Mouse (Mus musculus) heart, postnatal 4 days (tissue): ENCODE measurements around the gene Wdr6. TPM values are rescaled to one million over a fixed set of nuclear protein-coding genes. Genes with fewer than 3 reads are reported as not detected.
A peak's percentile ranks its signal among the peaks of the same experiment; 100 is the strongest.
"Not testable (repeated sequence)": the region's sequence is repeated elsewhere in the genome, so short reads cannot be mapped to it uniquely, and the experiment has no call there.

Experiments used
- DNase-seq: peaks from one replicate; pipeline ENCODE4 v3.0.0; 2021
- total RNA-seq, 2 experiments: library from RNA; stranded (reverse); gene quantifications; 2 replicates each; pipeline ENCODE4 v1.2.3; 2021

Gene Wdr6
- total RNA-seq, result 10 to 100 TPM; 36.6 to 40.0 TPM

DNA sequence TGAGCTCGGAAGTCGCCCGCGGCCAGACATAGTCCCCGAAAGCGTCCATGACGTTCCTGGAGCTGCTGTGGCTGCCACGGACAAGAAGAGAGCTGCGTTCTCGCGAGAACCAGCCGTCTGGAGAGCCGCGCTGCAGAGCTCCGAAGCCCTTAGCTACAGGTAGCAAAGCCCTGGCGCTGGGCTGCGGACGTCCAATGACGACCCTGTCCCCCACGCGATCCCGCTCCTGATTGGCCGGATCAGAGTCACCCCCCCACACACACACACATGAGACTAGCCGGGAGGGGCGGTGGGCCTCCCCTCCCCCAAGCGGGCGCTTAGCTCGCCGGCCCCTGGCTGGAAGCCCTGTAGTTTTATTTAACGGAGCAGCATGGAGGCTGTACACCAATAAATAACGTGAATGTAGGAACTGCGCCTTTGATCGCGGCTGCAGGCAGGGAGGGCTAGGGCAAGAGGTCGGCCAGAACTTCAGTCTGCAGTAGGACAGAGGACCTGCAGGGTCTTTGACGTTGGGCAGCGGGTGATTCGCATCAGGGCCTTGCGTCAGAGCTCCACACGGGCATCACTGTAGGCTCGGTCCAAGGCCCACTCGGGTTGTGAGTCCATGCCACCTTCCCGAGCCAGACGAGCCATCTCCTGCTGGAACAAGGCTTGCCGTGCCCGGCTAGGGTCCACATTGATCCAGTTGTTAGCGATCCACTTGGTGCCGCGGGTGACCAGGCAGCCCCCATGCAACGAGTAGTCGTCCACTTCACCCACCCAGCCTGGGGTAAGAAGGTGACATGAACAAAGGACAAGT, at the start of gene Wdr6:
Gene Wdr6 (minus strand): TSS at position 195 of the 799 bp plus-strand sequence.
- peak; percentile 94 for DNase-seq

DNA sequence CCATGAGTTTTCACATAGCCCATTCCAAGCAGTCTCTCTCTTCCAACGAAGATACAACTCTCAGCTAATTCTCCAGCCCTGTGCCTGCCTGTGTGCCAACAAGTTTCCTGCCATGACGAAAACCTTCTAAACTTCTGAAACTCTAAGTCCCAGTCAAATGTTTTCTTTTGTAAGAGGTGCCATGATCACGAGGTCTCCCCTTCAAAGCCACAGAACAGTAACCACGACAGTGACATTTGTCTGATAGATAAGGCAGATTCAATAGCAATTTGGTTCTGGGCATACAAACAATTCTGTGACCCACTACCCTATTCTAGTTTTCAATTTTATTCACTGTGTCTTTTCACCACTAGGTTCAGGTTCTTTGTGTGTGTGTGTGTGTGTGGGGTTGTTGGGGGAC, 49.6 kb upstream of the Wdr6 start:
- DNase-seq, result no peak

DNA sequence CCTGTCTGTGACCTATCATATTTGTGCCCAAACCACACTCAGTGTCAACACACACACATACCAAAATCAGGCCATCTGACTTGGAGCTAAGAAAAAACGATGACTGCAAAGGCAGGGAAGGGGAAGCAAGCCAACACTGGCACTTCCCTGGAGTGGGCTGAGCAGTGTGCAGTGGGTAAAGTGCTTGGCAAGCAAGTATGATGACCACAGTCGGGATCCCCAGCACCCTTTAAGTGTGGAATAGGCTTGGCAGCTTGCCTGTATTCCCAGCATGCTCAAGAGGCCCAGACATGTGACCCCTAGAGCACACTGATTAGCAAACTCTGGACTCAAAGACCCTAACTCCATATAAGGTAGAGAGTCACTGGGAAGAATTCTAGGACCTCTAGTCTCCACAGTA, 48.0 kb upstream of the Wdr6 start:
- peak; percentile 87 for DNase-seq

DNA sequence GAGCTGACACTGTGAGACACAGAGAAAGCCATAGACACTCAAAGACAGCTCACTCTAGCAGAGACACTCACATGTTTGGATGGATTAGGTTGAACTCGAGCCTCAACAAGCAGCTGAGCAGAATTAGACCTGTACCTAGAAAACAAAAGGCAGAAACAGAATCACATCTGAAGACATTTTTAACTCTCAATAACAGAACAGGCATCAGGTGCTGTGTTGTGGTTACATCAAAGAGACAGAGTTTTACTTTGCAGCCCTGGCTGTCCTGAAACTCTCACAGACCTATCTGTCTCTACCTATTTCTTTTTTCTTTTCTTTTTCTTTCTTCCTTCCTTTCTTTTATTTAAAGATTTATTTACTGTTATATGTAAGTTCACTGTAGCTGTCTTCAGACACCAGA, 38.8 kb upstream of the Wdr6 start:
- no peak for DNase-seq

DNA sequence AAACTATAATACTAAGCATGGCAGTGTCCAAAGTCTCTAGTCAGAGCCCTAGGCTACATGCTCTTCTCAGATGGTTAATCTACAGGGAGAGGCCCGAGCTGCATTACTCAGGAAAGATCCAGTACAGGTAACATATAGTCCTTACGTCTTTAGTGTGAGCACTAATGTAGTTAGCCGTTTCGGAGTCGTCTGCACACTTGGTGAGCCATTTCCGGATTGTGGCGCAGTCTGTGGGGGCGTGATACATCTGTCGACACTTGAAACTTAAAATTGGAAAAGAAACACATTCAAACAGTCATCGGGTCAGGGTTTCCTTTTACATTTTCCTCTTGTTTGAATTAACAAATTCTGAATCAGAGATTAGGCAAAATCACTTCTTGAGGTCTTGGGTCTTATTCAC, 32.9 kb upstream of the Wdr6 start:
- DNase-seq, result no peak

DNA sequence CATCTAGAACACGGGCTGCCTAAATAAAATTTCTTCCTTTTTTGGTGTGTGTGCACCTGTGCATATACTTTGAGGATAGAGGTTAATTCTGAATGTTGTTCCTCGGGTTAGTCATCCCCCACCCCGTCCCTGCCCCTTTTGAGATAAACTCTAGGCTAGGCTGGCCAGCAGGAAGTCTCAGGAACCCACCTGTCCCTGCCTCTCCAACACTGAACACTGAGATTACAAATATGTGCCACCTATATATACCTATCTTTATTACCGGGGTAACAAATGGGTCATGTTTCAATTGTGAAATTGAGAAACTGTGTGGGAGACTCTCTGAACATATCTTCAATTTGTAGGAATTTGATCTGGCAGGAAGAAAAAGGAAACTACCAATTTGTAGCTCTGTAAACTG, 30.4 kb upstream of the Wdr6 start:
- no peak for DNase-seq

DNA sequence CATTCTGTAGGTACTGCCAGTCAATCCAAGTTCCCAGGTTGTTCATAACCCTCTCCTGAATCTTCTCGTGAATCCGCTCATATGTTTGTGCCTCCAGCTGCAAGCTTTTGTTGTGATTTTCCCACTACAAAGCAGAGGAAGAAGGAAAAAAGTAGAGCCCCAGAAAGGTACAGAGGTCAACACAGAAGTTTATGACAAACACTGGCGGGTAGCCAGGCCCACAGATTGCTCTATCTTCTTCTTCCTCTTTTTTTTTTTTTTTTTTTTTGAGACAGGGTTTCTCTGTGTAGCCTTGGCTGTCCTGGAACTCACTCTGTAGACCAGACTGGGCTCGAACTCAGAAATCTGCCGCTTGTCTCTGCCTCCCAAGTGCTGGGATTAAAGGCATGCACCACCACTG, 29.4 kb upstream of the Wdr6 start:
- DNase-seq, result not testable (repeated sequence)

DNA sequence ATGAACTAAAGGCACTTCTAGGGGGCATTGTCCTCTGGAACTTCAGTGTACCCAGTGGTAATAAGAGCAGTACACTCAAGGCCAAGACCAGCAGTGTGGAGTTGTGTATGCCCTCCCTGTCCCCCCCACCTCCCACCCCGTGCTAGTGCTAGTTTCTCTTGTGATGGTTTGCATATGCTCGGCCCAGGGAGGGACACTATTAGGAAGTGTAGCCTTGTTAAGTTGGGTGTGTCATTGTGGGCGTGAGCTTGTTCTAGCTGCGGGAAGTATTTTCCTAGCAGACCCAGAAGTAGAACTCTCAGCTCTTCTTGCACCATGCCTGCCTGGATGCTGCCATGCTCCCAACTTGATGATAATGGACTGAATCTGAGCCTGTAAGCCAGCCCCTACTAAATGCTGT, 23.4 kb upstream of the Wdr6 start:
- DNase-seq, result no peak

DNA sequence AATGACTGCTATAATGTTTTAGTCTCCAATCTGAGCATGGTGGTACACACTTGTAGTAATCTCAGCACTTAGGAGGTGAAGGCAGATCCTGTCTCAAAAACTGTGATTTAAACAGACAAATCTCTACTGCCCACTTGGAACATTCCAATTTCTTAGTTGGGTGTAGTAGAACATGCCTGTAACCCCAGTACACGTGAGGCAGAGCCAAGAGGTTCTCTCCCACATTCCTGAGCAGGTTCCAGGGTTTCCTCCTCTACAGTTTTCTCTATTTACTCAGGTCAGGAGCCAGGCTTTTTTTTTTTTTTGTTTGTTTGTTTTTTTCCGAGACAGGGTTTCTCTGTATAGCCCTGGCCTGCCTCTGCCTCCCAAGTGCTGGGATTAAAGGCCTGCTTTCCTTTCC, 21.5 kb upstream of the Wdr6 start:
- DNase-seq, result no peak

DNA sequence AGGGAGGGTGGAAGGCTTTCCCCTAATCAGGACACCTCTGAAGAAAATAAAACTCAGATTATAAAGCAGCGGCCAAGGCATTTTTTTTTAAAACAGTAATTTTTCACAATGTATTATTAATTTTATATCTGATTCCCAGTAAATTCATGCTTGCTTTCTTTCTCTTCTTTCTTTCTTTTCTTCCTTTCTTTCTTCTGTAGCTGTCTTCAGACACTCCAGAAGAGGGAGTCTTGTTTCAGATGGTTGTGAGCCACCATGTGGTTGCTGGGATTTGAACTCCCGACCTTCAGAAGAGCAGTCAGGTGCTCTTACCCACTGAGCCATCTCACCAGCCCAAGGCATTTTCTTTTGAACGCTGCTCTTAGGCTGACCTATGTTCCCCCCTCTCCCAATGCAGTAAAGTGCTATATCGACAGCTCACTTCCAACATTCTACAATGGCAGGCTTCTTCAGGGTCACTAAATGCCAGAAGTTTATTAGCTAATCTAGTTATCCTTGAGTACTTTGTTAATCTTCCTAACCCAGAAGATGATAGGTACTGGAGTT, 20.6 kb upstream of the Wdr6 start:
- no peak for DNase-seq

DNA sequence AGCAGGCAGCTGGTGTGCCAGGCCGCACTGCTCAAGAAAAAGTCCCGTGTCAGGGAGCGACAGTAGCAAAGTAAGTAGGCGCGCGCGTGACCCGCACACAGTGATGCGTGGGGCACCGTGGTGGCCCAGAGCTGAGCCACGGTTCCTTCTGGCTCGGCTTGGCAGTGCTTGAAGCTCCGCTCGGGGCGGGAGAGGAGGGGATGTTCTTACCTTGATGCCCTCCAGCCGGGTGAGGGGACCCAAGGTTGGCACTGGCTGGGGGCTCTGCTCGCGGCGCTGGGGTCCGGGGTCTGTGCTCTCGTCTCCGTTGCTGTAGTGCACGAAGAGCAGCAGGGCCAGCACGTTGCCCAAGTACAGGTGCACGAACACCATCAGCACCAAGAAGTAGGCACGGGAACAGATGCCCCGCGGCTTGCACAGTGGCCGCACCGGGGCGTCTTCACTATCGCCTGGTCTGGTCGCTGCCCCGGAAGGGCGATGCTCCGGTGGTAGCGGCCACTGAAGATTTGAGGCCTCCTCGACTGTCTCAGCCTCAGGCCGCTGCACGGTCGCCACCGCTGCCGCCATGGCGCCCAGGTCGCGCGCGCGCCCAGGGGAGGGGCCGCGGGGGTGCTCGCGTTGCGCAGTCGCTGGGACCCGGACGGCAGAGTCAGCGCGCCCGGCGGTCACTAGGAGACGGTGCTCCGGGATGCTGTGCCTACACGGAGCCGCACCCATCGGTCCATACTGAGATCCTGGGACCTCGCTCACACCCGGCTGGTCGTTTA, 18.6 kb upstream of the Wdr6 start, which contains the start of gene P4htm:
Gene P4htm (minus strand): TSS at position 670 of the 767 bp plus-strand sequence.
- peak; percentile 79 for DNase-seq

DNA sequence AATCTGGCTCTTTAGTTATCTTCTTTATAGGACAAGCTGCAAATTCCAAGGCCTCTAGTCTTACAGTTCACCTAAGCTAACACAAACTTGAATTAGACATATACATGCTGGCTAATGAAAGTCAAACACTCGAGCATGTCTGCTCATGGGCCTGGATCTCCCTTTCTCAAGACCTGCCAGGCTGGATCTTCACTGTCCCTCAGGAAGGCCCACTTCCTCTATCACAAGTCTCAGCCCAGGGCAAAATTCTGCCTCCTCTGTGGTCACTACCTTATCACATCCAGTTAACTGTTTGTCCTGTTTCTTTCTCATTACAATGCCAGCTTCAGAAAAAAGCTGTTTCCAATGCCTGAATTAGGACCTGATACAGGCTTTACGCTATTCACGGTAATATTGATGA, 15.8 kb upstream of the Wdr6 start:
- DNase-seq, result no peak

DNA sequence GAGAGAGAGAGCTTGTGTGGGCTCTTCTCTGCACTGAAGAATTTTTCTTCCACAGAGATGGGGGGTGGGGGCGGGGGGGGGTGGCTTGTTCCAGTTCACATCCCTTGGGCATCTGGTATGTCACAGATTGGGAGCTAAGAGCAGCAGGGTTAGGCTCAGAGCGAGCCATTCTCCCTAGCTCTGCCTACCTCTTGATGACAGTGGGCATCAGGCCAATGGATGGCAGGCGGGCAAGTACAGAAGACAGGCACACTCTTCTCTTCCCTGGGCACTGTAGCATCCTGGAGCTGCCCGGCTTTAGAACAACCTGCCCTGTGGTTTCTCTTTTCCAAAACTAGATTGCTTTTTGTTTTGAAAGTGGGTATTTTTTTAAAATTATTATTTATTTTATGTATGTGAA, 12.9 kb upstream of the Wdr6 start:
- DNase-seq, result no peak

DNA sequence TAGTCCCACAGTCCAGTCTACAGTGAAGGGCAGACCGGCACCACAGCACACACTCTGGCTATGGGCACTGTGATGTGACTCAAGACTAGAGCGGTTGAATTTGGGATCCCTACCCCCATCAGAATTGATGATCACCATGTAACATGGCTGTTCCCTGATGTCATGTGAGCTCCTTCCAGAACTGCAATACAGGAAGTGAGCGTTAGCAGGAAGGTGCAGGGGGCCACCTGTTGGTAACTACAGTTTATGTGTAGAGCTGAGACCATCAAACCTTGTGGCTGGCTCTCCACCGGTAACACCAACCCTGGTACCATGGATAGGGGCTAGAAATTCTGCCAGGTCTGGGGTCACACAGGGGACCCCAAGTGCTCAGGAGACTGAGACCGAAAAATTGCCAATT, 10.7 kb upstream of the Wdr6 start:
- no peak for DNase-seq

DNA sequence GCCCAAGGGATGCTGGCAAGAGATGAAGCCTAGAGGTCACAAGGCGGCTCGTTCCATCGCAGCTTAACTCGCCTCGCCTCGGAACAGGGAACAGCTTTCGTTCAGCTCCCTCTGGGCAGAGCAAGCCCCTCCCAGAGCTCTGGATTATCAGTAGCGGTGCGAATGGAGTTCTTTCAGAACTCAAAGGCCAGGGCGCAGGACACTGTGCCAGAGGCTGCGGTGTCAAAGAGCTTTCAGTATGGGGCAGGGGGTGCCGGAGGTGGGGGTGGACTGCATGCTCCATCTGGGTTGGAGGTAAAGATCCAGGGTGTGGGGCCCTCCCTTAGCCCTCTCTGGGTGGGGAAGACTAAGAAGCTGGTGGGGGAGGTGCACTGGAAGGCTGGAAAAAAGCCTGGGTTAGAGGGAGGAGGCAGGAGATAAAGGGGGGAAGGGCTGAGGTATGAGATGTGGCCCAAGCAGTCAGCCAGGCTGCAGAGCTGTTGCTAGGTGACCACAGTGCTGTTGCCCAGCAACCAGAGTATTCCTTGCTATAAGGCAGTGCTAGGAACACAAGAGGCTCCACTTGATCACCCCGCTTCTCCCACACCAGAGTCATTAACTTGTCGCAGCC, 9.1 kb upstream of the Wdr6 start:
- peak; percentile 88 for DNase-seq

DNA sequence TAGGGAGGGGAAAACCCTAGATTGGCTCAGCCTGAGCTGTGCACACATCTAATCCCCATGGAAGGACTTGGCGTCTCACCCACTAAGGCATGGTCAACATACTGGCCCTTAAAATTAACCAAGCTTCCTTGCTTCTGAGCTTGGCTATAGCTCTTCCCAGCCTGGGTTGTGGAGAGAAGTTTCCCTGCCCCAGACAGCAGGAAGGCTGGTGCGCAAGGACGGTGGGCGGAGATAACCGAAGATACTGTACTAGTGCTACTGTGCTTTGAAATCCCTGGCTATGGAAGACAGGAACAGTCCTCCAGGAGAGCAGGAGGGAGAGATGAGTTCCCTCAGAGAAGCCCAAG, 778 bp upstream of the Wdr6 start:
- no peak for DNase-seq

DNA sequence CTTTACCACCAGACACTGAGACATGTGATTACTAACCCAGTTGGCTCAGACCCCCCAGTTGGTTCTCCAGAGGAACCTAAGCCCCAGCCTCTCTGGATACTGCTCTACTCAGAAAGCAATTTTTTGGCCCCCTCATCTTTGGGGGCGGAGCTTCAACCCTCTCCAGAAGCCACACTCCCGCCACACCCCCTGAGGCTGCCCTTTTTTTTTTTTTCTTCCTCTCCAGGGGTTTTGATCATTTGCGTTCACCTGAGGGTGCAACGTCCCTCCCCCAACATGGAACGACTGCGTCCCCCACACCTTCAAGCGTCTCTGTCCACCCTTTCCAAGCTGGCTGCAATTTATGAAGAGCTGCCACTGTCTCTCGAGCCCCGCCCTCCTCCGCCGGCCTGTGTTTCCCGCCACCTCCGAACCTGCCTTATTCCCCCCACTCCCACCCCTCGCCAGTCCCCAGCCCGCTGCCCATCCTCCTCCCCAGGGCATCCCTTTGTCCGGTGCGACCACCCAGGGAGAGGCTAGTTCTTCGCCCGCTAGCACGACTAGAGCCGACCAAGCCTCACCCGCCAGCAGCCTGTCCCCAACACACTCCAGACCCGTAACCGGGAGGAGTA, 500 bp downstream of the Wdr6 start:
- DNase-seq, result peak; percentile 77

DNA sequence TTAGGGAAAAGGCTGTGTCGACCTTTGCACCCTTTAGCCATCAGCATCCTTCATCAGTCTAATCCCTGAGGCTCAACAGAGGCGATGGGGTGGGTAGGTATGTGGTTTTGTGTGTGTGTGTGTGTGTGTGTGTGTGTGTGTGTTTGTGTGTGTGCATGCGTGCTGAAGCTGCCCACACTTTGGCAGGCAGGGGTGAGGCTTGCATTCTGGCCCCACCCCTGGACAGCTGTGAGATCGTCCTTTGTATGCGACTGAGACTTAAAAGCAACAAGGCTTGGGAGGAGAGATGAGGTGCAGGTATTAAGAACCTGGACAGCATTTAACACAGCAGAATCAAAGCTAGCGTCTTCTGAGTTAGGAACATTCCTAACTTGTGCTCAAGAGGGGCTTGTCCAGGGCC, 1.5 kb downstream of the Wdr6 start:
- DNase-seq, result no peak

DNA sequence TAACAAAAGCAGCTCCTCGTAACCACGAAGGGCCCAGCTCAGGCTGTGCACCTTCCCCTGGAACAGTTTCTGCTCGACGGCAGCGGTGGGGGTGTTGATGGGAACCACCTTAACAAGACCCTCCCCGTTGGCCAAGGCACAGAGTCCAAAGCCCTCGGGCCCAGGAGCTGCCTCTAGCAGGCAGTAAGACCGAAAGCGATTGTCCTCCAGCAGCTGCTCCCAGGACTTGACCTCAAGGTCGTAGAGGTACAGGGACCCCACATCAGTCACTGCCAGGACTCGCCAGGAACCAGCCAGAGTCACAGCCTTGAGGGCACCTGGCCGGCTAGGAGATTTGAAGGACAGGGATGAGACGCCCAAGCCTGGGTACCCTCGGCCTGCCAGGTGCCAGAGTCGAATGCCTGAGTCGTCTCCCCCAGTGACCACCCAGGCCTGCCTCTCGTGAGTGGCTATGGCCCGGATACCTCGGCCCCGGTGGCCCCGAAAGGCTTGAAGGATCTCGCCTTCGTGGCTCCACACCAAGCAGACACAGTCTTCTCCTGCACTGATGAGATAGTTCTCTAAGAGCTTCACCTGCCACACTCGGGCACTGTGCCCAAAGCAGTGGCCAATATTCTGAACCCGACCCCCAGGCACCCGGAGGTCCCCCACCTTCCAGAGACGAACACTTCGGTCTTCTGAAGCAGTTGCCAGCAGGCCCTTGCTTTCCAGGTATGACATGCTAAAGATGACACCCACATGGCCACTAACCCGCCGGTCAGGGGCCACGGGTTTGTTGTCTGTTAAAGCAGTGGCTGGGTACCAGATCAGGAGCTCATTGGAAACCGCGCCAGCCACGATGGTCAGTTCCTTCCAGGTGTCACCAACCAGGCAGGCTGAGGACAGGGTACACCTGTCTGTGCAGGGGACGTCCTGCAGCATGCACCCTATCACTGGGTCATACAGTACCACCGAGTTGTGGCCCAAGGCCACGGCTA, 2.9 kb downstream of the Wdr6 start:
- no peak for DNase-seq

DNA sequence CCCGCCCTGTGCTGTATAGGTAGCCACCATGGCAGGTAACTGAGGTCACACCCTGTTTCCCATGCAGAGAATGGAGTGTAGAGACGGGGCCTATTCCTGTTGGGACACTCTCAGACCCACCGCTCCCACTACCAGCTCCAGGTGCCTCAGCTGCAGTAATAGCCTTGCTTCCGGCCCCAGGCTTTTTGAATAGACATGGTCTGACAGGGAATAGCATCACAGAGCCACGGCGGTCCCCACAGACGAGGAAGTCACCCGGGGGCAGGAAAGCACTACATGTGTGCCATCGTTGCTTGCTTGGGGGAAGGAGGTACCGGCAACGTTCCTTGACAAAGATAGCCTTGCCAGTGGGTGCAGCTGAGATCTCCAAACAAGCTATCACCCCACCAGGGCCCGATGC, 3.6 kb downstream of the Wdr6 start:
- no peak for DNase-seq
